In genomic region chr11:118426765-118427164, GRCm38 (mm10) we compare ENCODE assay signal across 24 mouse cellular contexts. TPM values are rescaled to one million over a fixed set of nuclear protein-coding genes. Genes with fewer than 3 reads are reported as not detected.
DNase-seq lines count a peak whose midpoint lies in the region; ATAC-seq and TF ChIP-seq lines count a peak whose summit lies in the region.
"Had no signal": no experiment of that assay in that cellular context is flagged by ENCODE, and none has a peak within 500 bp of the region (broad histone marks: within the 10 kb centered on the region; RNA-seq: fewer than 3 reads in every experiment).

No protein-coding gene starts in this region.

- no peak for TF ChIP-seq CTCF in heart, adult 2 months (IDR thresholded peaks at IDR 0.05)

- TF ChIP-seq POLR2A in heart, adult 2 months (IDR thresholded peaks at IDR 0.05; ENCODE audit: insufficient read depth, low read depth, low read length), result no peak

- H3K27me3 ChIP-seq in forebrain, embryonic 10.5 days (ENCODE audit: poor library complexity, severe bottlenecking), result peaks cover 60% of the 10 kb centered on the region
- H3K27me3 ChIP-seq in forebrain, embryonic 12.5 days, result peaks cover 18% of the 10 kb centered on the region
- H3K27me3 ChIP-seq in heart, adult 2 months (ENCODE audit: control insufficient read depth, insufficient read depth, low read length), result no peaks in the 10 kb centered on the region
- peaks cover 14% of the 10 kb centered on the region for H3K27me3 ChIP-seq in heart, embryonic 10.5 days (ENCODE audit: insufficient read depth, poor library complexity, severe bottlenecking)
- H3K27me3 ChIP-seq in limb, embryonic 10.5 days (ENCODE audit: low read depth, poor library complexity, severe bottlenecking), result 0 out of 2 replicates have a peak, but pooled peaks cover 17% of the 10 kb centered on the region
- H3K27me3 ChIP-seq: embryonic facial prominence, embryonic 13.5 days had no signal

- no peak for TF ChIP-seq EP300 in heart, adult 2 months (IDR thresholded peaks at IDR 0.05; ENCODE audit: insufficient read depth, low read depth, low read length)

- no peak for DNase-seq in forebrain, embryonic 10.5 days (ENCODE audit: extremely low spot score, low spot score)
- DNase-seq in heart, adult 2 months, result no peak
- DNase-seq in heart, embryonic 10.5 days (ENCODE audit: low spot score), result no peak
- DNase-seq in limb, embryonic 10.5 days (ENCODE audit: low spot score), result no peak
- no peak for DNase-seq in layer of hippocampus, postnatal 10 days (ENCODE audit: low spot score in 2 of 2)
- DNase-seq: adrenal gland, adult 8-10 months; adrenal gland, postnatal 25 days; cerebellum, adult 18-20 months; cerebellum, adult 9-10 months; cerebellum, postnatal 14 days; forebrain, postnatal 0 days; gastrocnemius, postnatal 25 days had no signal

- H3K79me2 ChIP-seq in heart, adult 2 months (replicated peaks; ENCODE audit: control insufficient read depth, insufficient read depth, low read length), result no peaks in the 10 kb centered on the region

- no peak overlapping the region for H3K4me3 ChIP-seq in forebrain, embryonic 10.5 days
- H3K4me3 ChIP-seq in forebrain, embryonic 12.5 days (replicated peaks), result no peak overlapping the region
- H3K4me3 ChIP-seq in heart, adult 2 months, result no peak overlapping the region
- H3K4me3 ChIP-seq in heart, embryonic 10.5 days, result no peak overlapping the region
- no peak overlapping the region for H3K4me3 ChIP-seq in brown adipose tissue, adult 24 weeks (ENCODE audit: insufficient read depth, low read depth, low read length)
- H3K4me3 ChIP-seq in limb, embryonic 10.5 days, result no peak overlapping the region
- H3K4me3 ChIP-seq: erythroblast, embryonic 14.5 days had no signal

- ATAC-seq in forebrain, embryonic 12.5 days (ENCODE audit: low FRiP score), result no peak
- ATAC-seq: activated CD4-positive, CD25-positive, alpha-beta regulatory T cell, adult 4 months; forebrain, embryonic 14.5 days; forebrain, postnatal 0 days; hindbrain, postnatal 0 days; inflammation-experienced regulatory T-cells, adult 6 months; intestine, embryonic 16.5 days had no signal

- no peak overlapping the region for H3K4me2 ChIP-seq in forebrain, embryonic 12.5 days

- H3K4me1 ChIP-seq in forebrain, embryonic 10.5 days, result peaks cover 64% of the 10 kb centered on the region
- H3K4me1 ChIP-seq in forebrain, embryonic 12.5 days, result peaks cover 35% of the 10 kb centered on the region
- H3K4me1 ChIP-seq in heart, adult 2 months (ENCODE audit: control insufficient read depth, insufficient read depth, low read length), result peaks cover 42% of the 10 kb centered on the region
- H3K4me1 ChIP-seq in heart, embryonic 10.5 days, result peaks cover 68% of the 10 kb centered on the region
- peaks cover 64% of the 10 kb centered on the region for H3K4me1 ChIP-seq in brown adipose tissue, adult 24 weeks (ENCODE audit: control insufficient read depth, insufficient read depth, insufficient read length, low read length)
- H3K4me1 ChIP-seq in limb, embryonic 10.5 days, result peaks cover 67% of the 10 kb centered on the region

- no peak overlapping the region for H3K9ac ChIP-seq in forebrain, embryonic 12.5 days
- H3K9ac ChIP-seq in heart, adult 2 months (ENCODE audit: low read depth, low read length), result no peak overlapping the region
- H3K9ac ChIP-seq: forebrain, postnatal 0 days had no signal

- H3K36me3 ChIP-seq in forebrain, embryonic 10.5 days (replicated peaks), result no peaks in the 10 kb centered on the region
- no peaks in the 10 kb centered on the region for H3K36me3 ChIP-seq in forebrain, embryonic 12.5 days (replicated peaks)
- no peaks in the 10 kb centered on the region for H3K36me3 ChIP-seq in heart, adult 2 months (ENCODE audit: control insufficient read depth, insufficient read depth, low read length)
- H3K36me3 ChIP-seq in heart, embryonic 10.5 days, result no peaks in the 10 kb centered on the region
- no peaks in the 10 kb centered on the region for H3K36me3 ChIP-seq in limb, embryonic 10.5 days
- H3K36me3 ChIP-seq: embryonic facial prominence, embryonic 13.5 days had no signal

- 75% methylated on average over 5 of the region's 5 CpGs for WGBS in forebrain, embryonic 10.5 days
- WGBS in forebrain, embryonic 12.5 days, result 75% methylated on average over 5 of the region's 5 CpGs
- WGBS in heart, adult 2 months, result 55% methylated on average over 5 of the region's 5 CpGs
- WGBS in heart, embryonic 10.5 days, result 66% methylated on average over 5 of the region's 5 CpGs
- WGBS in limb, embryonic 10.5 days, result 76% methylated on average over 5 of the region's 5 CpGs

- intact Hi-C loops in heart, adult 2 months (cut with DNase I), result no loop called here

- no peaks in the 10 kb centered on the region for H3K9me3 ChIP-seq in forebrain, embryonic 10.5 days
- no peaks in the 10 kb centered on the region for H3K9me3 ChIP-seq in forebrain, embryonic 12.5 days
- no peaks in the 10 kb centered on the region for H3K9me3 ChIP-seq in heart, embryonic 10.5 days
- no peaks in the 10 kb centered on the region for H3K9me3 ChIP-seq in limb, embryonic 10.5 days (replicated peaks)
- H3K9me3 ChIP-seq: embryonic facial prominence, embryonic 13.5 days had no signal

- 0 out of 2 replicates have a peak overlapping the region, but pooled peaks have one; percentile 8 for H3K27ac ChIP-seq in forebrain, embryonic 10.5 days
- no peak overlapping the region for H3K27ac ChIP-seq in forebrain, embryonic 12.5 days
- H3K27ac ChIP-seq in heart, adult 2 months, result peak overlapping the region; percentile 5
- no peak overlapping the region for H3K27ac ChIP-seq in heart, embryonic 10.5 days
- H3K27ac ChIP-seq in brown adipose tissue, adult 24 weeks (replicated peaks; ENCODE audit: low read depth, low read length), result peak overlapping the region; percentile 49; the same call in 1 of the 2 replicates
- peak overlapping the region; percentile 81; the same call in 1 of the 2 replicates for H3K27ac ChIP-seq in limb, embryonic 10.5 days
- H3K27ac ChIP-seq: hindbrain, embryonic 14.5 days; hindbrain, postnatal 0 days had no signal

RNA-seq across cellular contexts. Expression of gene C1qtnf1, which starts 1.2 kb away (rescaled TPM):
- polyA plus RNA-seq in forebrain, embryonic 10.5 days (2016; fragmentation: Nextera tagmentation; extraction: Ambion mirVana), result 1.5 and 2.3 TPM in 2 replicates
- polyA plus RNA-seq in forebrain, embryonic 12.5 days (2016; fragmentation: Nextera tagmentation; extraction: Ambion mirVana), result 1.8 and 2.9 TPM in 2 replicates
- total RNA-seq in heart, adult 2 months (2021), result 10 to 100 TPM; 15.2 to 16.0 TPM
- 15.3 and 20.1 TPM in 2 replicates for polyA plus RNA-seq in heart, adult 2 months (2012; rRNA removed)
- polyA plus RNA-seq in heart, embryonic 10.5 days (2016; fragmentation: Nextera tagmentation; extraction: Ambion mirVana), result 2.7 and 3.3 TPM in 2 replicates
- 9.1 and 14.7 TPM in 2 replicates for polyA plus RNA-seq in brown adipose tissue, adult 24 weeks (2012; ENCODE audit: insufficient read depth, insufficient read length, missing spikeins)
- polyA plus RNA-seq in limb, embryonic 10.5 days (2016; fragmentation: Nextera tagmentation; extraction: Ambion mirVana), result 1.9 and 3.1 TPM in 2 replicates
- total RNA-seq in layer of hippocampus, postnatal 10 days (2021), result 1 to 10 TPM; 4.2 to 4.9 TPM
- total RNA-seq: granulocyte monocyte progenitor cell, adult 5-6 weeks; hematopoietic stem cell, adult 5-6 weeks had no signal
- polyA plus RNA-seq: activated CD4-positive, CD25-positive, alpha-beta regulatory T cell, adult 4 months; erythroblast, embryonic 14.5 days; inflammation-experienced regulatory T-cells, adult 6 months had no signal

RNA-seq across cellular contexts. Expression of gene Cant1, which starts 7.9 kb away (rescaled TPM):
- polyA plus RNA-seq in forebrain, embryonic 10.5 days (2016; fragmentation: Nextera tagmentation; extraction: Ambion mirVana), result 19.0 and 19.2 TPM in 2 replicates
- 25.4 and 27.0 TPM in 2 replicates for polyA plus RNA-seq in forebrain, embryonic 12.5 days (2016; fragmentation: Nextera tagmentation; extraction: Ambion mirVana)
- total RNA-seq in heart, adult 2 months (2021), result 10 to 100 TPM; 17.7 to 18.2 TPM
- polyA plus RNA-seq in heart, adult 2 months (2012; rRNA removed), result 21.6 and 23.4 TPM in 2 replicates
- 22.4 and 23.5 TPM in 2 replicates for polyA plus RNA-seq in heart, embryonic 10.5 days (2016; fragmentation: Nextera tagmentation; extraction: Ambion mirVana)
- polyA plus RNA-seq in brown adipose tissue, adult 24 weeks (2012; ENCODE audit: insufficient read depth, insufficient read length, missing spikeins), result 11.4 and 12.1 TPM in 2 replicates
- 24.1 and 25.9 TPM in 2 replicates for polyA plus RNA-seq in limb, embryonic 10.5 days (2016; fragmentation: Nextera tagmentation; extraction: Ambion mirVana)
- 10 to 100 TPM; 37.9 to 39.6 TPM for total RNA-seq in layer of hippocampus, postnatal 10 days (2021)

RNA-seq across cellular contexts. Expression of gene Lgals3bp, which starts 24.9 kb away (rescaled TPM):
- polyA plus RNA-seq in forebrain, embryonic 10.5 days (2016; fragmentation: Nextera tagmentation; extraction: Ambion mirVana), result 0.47 and 1.0 TPM in 2 replicates
- polyA plus RNA-seq in forebrain, embryonic 12.5 days (2016; fragmentation: Nextera tagmentation; extraction: Ambion mirVana), result 1.2 TPM in 2 replicates
- total RNA-seq in heart, adult 2 months (2021), result 10 to 100 TPM; 20.2 to 28.6 TPM
- polyA plus RNA-seq in heart, adult 2 months (2012; rRNA removed), result 112 and 121 TPM in 2 replicates
- 5.1 and 6.2 TPM in 2 replicates for polyA plus RNA-seq in heart, embryonic 10.5 days (2016; fragmentation: Nextera tagmentation; extraction: Ambion mirVana)
- 86.8 and 88.8 TPM in 2 replicates for polyA plus RNA-seq in brown adipose tissue, adult 24 weeks (2012; ENCODE audit: insufficient read depth, insufficient read length, missing spikeins)
- 2.7 and 3.4 TPM in 2 replicates for polyA plus RNA-seq in limb, embryonic 10.5 days (2016; fragmentation: Nextera tagmentation; extraction: Ambion mirVana)
- total RNA-seq in layer of hippocampus, postnatal 10 days (2021), result 10 to 100 TPM in 1 of 2 experiments, 1 to 10 TPM in 1; 9.3 to 10.7 TPM

RNA-seq across cellular contexts. Expression of gene Engase, which starts 49.9 kb away (rescaled TPM):
- 7.1 and 7.9 TPM in 2 replicates for polyA plus RNA-seq in forebrain, embryonic 10.5 days (2016; fragmentation: Nextera tagmentation; extraction: Ambion mirVana)
- polyA plus RNA-seq in forebrain, embryonic 12.5 days (2016; fragmentation: Nextera tagmentation; extraction: Ambion mirVana), result 6.2 and 9.0 TPM in 2 replicates
- 1 to 10 TPM; 4.4 to 5.4 TPM for total RNA-seq in heart, adult 2 months (2021)
- 5.2 and 7.3 TPM in 2 replicates for polyA plus RNA-seq in heart, adult 2 months (2012; rRNA removed)
- polyA plus RNA-seq in heart, embryonic 10.5 days (2016; fragmentation: Nextera tagmentation; extraction: Ambion mirVana), result 5.1 and 7.8 TPM in 2 replicates
- polyA plus RNA-seq in brown adipose tissue, adult 24 weeks (2012; ENCODE audit: insufficient read depth, insufficient read length, missing spikeins), result 4.1 and 8.7 TPM in 2 replicates
- polyA plus RNA-seq in limb, embryonic 10.5 days (2016; fragmentation: Nextera tagmentation; extraction: Ambion mirVana), result 7.1 and 8.8 TPM in 2 replicates
- total RNA-seq in layer of hippocampus, postnatal 10 days (2021), result 10 to 100 TPM; 14.0 to 14.4 TPM

Comparison
In these comparisons a context has a peak if more than half of its experiments do, and no peak if none do; other contexts are left out.
1. H3K27ac ChIP-seq: peak in forebrain, embryonic 10.5 days (single experiment), heart, adult 2 months (single experiment), brown adipose tissue, adult 24 weeks (single experiment) and limb, embryonic 10.5 days (single experiment); none in forebrain, embryonic 12.5 days (single experiment) and heart, embryonic 10.5 days (single experiment).
2. RNA of gene Lgals3bp, which starts 24.9 kb away (polyA plus RNA-seq): 112 to 121 TPM in heart, adult 2 months and 86.8 to 88.8 TPM in brown adipose tissue, adult 24 weeks; 5.1 to 6.2 TPM in heart, embryonic 10.5 days, 2.7 to 3.4 TPM in limb, embryonic 10.5 days, 1.2 TPM in forebrain, embryonic 12.5 days and 0.47 to 1.0 TPM in forebrain, embryonic 10.5 days; every median in the first group is over 10 times any median in the second.